Mouse (Mus musculus): ENCODE results near the gene Pabpn1l.

GRCm38 (mm10) chr8:122600666-122601065, 21.9 kb downstream of the Pabpn1l start:
- TF ChIP-seq ZNF384 (IDR thresholded peaks at IDR 0.05; ENCODE audit: low read depth, low read length) (no peak), MAFK (IDR thresholded peaks at IDR 0.05; ENCODE audit: insufficient read depth, low read depth, low read length) (no peak), HCFC1 (IDR thresholded peaks at IDR 0.05; ENCODE audit: borderline replicate concordance, insufficient read depth, low read length) (no peak), ZC3H11A (IDR thresholded peaks at IDR 0.05; ENCODE audit: borderline replicate concordance, low read depth, low read length) (no peak), CHD2 (IDR thresholded peaks at IDR 0.05; ENCODE audit: low read depth, low read length) (no peak)

Measured in ES-E14 (cell line).